10 mouse cellular contexts compared by ENCODE assay signal in the genomic region with DNA sequence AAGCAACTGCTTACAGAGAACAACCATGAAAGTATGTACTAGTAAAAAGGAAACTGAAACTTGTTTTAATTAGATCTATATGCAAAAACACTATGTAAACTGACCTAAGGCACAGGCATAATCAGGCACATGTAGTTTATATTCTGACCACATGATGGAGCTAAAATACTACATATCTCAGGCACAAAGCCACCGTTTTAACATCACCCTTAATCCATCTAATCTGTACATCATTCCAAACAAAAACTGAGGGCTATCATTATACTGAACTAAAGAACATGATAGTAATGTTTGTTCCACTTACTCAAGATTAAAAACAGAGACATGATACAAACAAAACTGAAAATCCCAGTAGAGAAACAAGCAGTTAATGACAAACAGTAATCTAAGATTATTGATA. TPM values are rescaled to one million over a fixed set of nuclear protein-coding genes. Genes with fewer than 3 reads are reported as not detected.
DNase-seq lines count a peak whose midpoint lies in the region; ATAC-seq and TF ChIP-seq lines count a peak whose summit lies in the region.
"Had no signal": no experiment of that assay in that cellular context is flagged by ENCODE, and none has a peak within 500 bp of the region (broad histone marks: within the 10 kb centered on the region; RNA-seq: fewer than 3 reads in every experiment).

No protein-coding gene starts in this region.

- TF ChIP-seq POLR2A in cerebellum, adult 2 months (IDR thresholded peaks at IDR 0.05; ENCODE audit: borderline replicate concordance, insufficient read depth, low read length) = no peak

- H3K27me3 ChIP-seq in cerebellum, adult 2 months (ENCODE audit: control insufficient read depth, insufficient read depth, low read length) = no peaks in the 10 kb centered on the region
- H3K27me3 ChIP-seq: heart, embryonic 13.5 days had no signal

- peak; percentile 96 for ATAC-seq in megakaryocyte, adult 5-6 weeks (ENCODE audit: poor library complexity, severe bottlenecking)

- TF ChIP-seq CTCF in cerebellum, adult 2 months (IDR thresholded peaks at IDR 0.05; ENCODE audit: borderline replicate concordance, insufficient read depth, low read depth, low read length) = peak; percentile 51
- peak; percentile 77 for TF ChIP-seq CTCF in left cerebral cortex, adult 2 months (IDR thresholded peaks at IDR 0.05)

- intact Hi-C loops in left cerebral cortex, adult 2 months (cut with DNase I) = loop anchor here (5.0 to 10.0 kb wide), 4 partner anchors 226 to 803 kb away; no protein-coding TSS in a partner anchor

- DNase-seq in cerebellum, adult 2 months = peak in 1 of 2 experiments; percentile 53
- DNase-seq in cerebellum, adult 11 months = no peak
- DNase-seq in left cerebral cortex, adult 2 months (ENCODE audit: extremely low spot score in 1 of 2, low spot score in 2 of 2) = no peak
- no peak for DNase-seq in left cerebral cortex, adult 18-20 months (ENCODE audit: low spot score in 2 of 2)
- DNase-seq in c-Kit-positive CD71-positive TER-119-positive erythroid progenitor cells, embryonic 14.5 days (ENCODE audit: low spot score) = peak; percentile 41
- DNase-seq in ovary, postnatal 10 days (ENCODE audit: low spot score) = no peak
- DNase-seq in frontal cortex, postnatal 10 days (ENCODE audit: low spot score in 2 of 2) = no peak

- H3K4me1 ChIP-seq in cerebellum, adult 2 months (ENCODE audit: control insufficient read depth, insufficient read depth, low read length) = no peaks in the 10 kb centered on the region; the same call in 1 of the 2 replicates

- no peak overlapping the region for H3K4me3 ChIP-seq in cerebellum, adult 2 months (replicated peaks; ENCODE audit: insufficient read depth, low read depth, low read length)
- no peak overlapping the region for H3K4me3 ChIP-seq in left cerebral cortex, adult 2 months
- H3K4me3 ChIP-seq: heart, embryonic 13.5 days; myocyte had no signal

- H3K27ac ChIP-seq in cerebellum, adult 2 months (ENCODE audit: insufficient read depth, low read length) = no peak overlapping the region
- H3K27ac ChIP-seq in left cerebral cortex, adult 2 months = no peak overlapping the region
- H3K27ac ChIP-seq: heart, embryonic 13.5 days had no signal

- WGBS in cerebellum, adult 2 months = 0% methylated on average over 1 of the region's 1 CpGs

RNA-seq across cellular contexts. Expression of a gene that starts 28.5 kb away (rescaled TPM):
- 52.6 and 53.0 TPM in 2 replicates for polyA plus RNA-seq in cerebellum, adult 2 months (2012; rRNA removed)
- 10 to 100 TPM; 80.4 to 83.9 TPM for total RNA-seq in left cerebral cortex, adult 2 months (2021)
- 10 to 100 TPM; 95.5 to 97.3 TPM for total RNA-seq in left cerebral cortex, adult 18-20 months (2021)
- total RNA-seq in megakaryocyte, adult 5-6 weeks (2015) = 92.4 and 96.8 TPM in 2 replicates
- 136 and 150 TPM in 2 replicates for total RNA-seq in megakaryocyte, adult 5-6 weeks (2017)
